Mouse (Mus musculus): ENCODE results near the gene Actl7b. TPM values are rescaled to one million over a fixed set of nuclear protein-coding genes. Genes with fewer than 3 reads are reported as not detected.

The Actl7b gene
- total and polyA plus RNA-seq, 2 experiments from 2014 or later: not detected

DNA sequence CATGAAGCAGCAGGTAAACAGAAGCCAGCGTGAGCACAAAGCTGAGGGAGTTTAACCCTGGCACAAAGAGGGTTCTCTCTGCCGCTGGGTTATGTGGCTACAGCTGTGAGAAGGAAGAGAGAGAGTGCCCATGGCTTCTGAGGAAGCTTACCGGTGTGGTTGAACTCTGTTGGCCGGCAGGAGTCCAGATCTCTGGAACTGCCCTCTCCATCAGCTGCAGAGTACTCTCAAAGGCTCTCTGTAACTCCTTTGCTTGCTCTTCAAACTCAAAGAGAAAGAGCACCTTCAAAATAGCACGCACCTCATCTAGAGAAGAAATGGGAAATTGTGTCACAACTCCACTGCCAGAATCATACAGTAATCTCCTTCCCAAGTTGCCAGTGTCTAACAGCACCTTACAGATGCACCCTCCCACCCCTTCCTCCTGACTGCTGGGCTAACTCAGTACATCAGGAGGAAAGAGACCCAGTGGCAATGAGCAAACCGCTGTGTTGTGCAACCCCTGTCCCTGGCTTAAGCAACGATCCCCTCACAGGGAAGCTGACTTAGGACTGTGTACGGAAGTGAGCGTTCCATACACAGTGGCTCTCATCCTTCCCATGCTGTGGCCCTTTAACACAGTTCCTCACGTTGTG lies 15.8 kb upstream of the Actl7b start:
- Histone ChIP-seq H3K9ac (replicated peaks; ENCODE audit: low read depth, low read length) (no peak overlapping the region), H3K4me3 (ENCODE audit: low read depth, low read length) (no peak overlapping the region), H3K27ac (ENCODE audit: low read depth) (no peak overlapping the region), H3K9me3 (replicated peaks; ENCODE audit: control insufficient read depth, low read length) (no peaks in the 10 kb centered on the region), H3K4me1 (ENCODE audit: control insufficient read depth, insufficient read depth) (no peaks in the 10 kb centered on the region), H3K27me3 (ENCODE audit: control insufficient read depth, insufficient read depth, low read length) (no peaks in the 10 kb centered on the region), H3K36me3 (replicated peaks; ENCODE audit: control insufficient read depth, insufficient read depth, low read length) (peaks cover 84% of the 10 kb centered on the region), H3K4me2 (ENCODE audit: low read depth, low read length) (no peak overlapping the region)
- ATAC-seq (ENCODE audit: insufficient read depth, low read depth) (no peak), DNase-seq (ENCODE audit: low spot score) (no peak)
- no peak for TF ChIP-seq CTCF (IDR thresholded peaks at IDR 0.05; ENCODE audit: low read depth)
- TF ChIP-seq EP300 (IDR thresholded peaks at IDR 0.05; ENCODE audit: low read depth): no peak
- WGBS: 89% methylated on average over 10 of the region's 10 CpGs

DNA sequence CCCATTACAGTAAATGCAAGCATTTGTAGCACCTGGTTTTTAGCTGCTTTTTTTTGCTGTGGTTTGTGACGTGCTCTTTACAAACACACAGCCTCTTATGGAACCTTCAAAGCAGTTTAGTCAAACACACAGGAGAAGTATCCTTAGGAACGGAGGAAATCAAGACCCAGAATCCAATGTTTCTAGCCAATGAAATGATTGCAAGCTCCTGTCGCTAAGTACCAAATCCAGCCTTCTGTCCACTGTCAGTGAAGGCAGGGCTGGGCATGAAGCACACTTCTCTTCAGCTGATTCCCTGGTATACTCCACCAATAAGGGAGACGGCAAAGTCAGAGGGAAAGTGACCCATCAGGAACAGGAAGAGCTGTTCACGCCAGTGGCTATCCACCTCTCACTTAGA lies 14.8 kb upstream of the Actl7b start:
- Histone ChIP-seq H3K27me3 (ENCODE audit: control insufficient read depth, insufficient read depth, low read length) (no peaks in the 10 kb centered on the region), H3K4me3 (ENCODE audit: low read depth, low read length) (no peak overlapping the region), H3K36me3 (replicated peaks; ENCODE audit: control insufficient read depth, insufficient read depth, low read length) (peaks cover 89% of the 10 kb centered on the region), H3K4me2 (ENCODE audit: low read depth, low read length) (no peak overlapping the region), H3K9ac (replicated peaks; ENCODE audit: low read depth, low read length) (no peak overlapping the region), H3K4me1 (ENCODE audit: control insufficient read depth, insufficient read depth) (no peaks in the 10 kb centered on the region), H3K27ac (ENCODE audit: low read depth) (no peak overlapping the region), H3K9me3 (replicated peaks; ENCODE audit: control insufficient read depth, low read length) (no peaks in the 10 kb centered on the region)
- TF ChIP-seq CTCF (IDR thresholded peaks at IDR 0.05; ENCODE audit: low read depth) (no peak), EP300 (IDR thresholded peaks at IDR 0.05; ENCODE audit: low read depth) (no peak)
- ATAC-seq (ENCODE audit: insufficient read depth, low read depth) (no peak), DNase-seq (ENCODE audit: low spot score) (no peak)
- 87% methylated on average over 5 of the region's 5 CpGs for WGBS

DNA sequence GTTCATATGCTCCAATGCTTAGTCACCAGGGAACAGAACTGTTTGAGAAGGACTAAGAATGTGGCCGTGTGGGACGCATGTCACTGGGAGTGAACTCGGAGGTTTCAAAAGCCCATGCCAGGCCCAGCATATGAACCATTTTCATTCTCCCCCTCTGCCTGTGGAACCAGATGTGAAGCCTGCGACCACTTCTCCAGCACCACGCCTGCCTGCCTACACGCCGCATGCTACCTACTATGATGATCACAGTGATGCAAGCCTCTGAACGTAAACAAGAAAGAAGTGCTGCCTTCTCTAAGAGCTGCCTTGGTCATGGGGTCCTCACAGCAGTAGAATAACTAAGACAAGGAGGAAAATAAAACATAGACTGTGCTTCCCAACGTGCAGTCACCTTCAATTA lies 6.2 kb upstream of the Actl7b start:
- H3K4me3 ChIP-seq (ENCODE audit: low read depth, low read length): no peak overlapping the region
- DNase-seq (ENCODE audit: low spot score): no peak
- no peaks in the 10 kb centered on the region for H3K27me3 ChIP-seq (ENCODE audit: control insufficient read depth, insufficient read depth, low read length)
- H3K27ac ChIP-seq (ENCODE audit: low read depth): no peak overlapping the region
- H3K9me3 ChIP-seq (replicated peaks; ENCODE audit: control insufficient read depth, low read length): no peaks in the 10 kb centered on the region
- peaks cover 53% of the 10 kb centered on the region for H3K36me3 ChIP-seq (replicated peaks; ENCODE audit: control insufficient read depth, insufficient read depth, low read length)
- TF ChIP-seq CTCF (IDR thresholded peaks at IDR 0.05; ENCODE audit: low read depth) (no peak), EP300 (IDR thresholded peaks at IDR 0.05; ENCODE audit: low read depth) (no peak)
- H3K4me1 ChIP-seq (ENCODE audit: control insufficient read depth, insufficient read depth): no peaks in the 10 kb centered on the region
- no peak for ATAC-seq (ENCODE audit: insufficient read depth, low read depth)
- no peak overlapping the region for H3K4me2 ChIP-seq (ENCODE audit: low read depth, low read length)
- no peak overlapping the region for H3K9ac ChIP-seq (replicated peaks; ENCODE audit: low read depth, low read length)
- 97% methylated on average over 9 of the region's 9 CpGs for WGBS

DNA sequence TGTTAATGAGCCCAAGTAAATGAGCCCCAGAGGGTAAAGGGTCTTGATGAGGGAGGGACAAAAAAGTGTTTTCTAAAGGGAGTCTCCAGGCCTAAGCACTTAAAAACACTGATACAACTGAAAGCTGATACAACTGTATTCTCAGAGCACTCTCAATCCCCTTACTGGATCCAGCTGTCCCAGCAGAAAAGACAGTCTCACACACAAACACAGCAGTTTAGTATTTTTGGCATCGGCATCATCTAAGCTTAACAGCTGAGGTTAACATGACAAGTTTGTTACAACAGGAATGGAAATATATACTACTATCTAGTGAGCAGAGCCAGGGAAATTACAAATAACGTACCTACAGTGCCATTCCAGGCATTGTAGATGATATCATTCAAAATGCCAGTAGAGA lies 5.1 kb upstream of the Actl7b start:
- 87% methylated on average over 2 of the region's 2 CpGs for WGBS
- H3K9me3 ChIP-seq (replicated peaks; ENCODE audit: control insufficient read depth, low read length): no peaks in the 10 kb centered on the region
- no peak overlapping the region for H3K9ac ChIP-seq (replicated peaks; ENCODE audit: low read depth, low read length)
- no peak for DNase-seq (ENCODE audit: low spot score)
- TF ChIP-seq CTCF (IDR thresholded peaks at IDR 0.05; ENCODE audit: low read depth): no peak
- no peak for TF ChIP-seq EP300 (IDR thresholded peaks at IDR 0.05; ENCODE audit: low read depth)
- H3K4me2 ChIP-seq (ENCODE audit: low read depth, low read length): no peak overlapping the region
- H3K4me1 ChIP-seq (ENCODE audit: control insufficient read depth, insufficient read depth): no peaks in the 10 kb centered on the region
- no peak for ATAC-seq (ENCODE audit: insufficient read depth, low read depth)
- H3K36me3 ChIP-seq (replicated peaks; ENCODE audit: control insufficient read depth, insufficient read depth, low read length): peaks cover 44% of the 10 kb centered on the region
- no peak overlapping the region for H3K4me3 ChIP-seq (ENCODE audit: low read depth, low read length)
- H3K27ac ChIP-seq (ENCODE audit: low read depth): no peak overlapping the region
- H3K27me3 ChIP-seq (ENCODE audit: control insufficient read depth, insufficient read depth, low read length): no peaks in the 10 kb centered on the region

DNA sequence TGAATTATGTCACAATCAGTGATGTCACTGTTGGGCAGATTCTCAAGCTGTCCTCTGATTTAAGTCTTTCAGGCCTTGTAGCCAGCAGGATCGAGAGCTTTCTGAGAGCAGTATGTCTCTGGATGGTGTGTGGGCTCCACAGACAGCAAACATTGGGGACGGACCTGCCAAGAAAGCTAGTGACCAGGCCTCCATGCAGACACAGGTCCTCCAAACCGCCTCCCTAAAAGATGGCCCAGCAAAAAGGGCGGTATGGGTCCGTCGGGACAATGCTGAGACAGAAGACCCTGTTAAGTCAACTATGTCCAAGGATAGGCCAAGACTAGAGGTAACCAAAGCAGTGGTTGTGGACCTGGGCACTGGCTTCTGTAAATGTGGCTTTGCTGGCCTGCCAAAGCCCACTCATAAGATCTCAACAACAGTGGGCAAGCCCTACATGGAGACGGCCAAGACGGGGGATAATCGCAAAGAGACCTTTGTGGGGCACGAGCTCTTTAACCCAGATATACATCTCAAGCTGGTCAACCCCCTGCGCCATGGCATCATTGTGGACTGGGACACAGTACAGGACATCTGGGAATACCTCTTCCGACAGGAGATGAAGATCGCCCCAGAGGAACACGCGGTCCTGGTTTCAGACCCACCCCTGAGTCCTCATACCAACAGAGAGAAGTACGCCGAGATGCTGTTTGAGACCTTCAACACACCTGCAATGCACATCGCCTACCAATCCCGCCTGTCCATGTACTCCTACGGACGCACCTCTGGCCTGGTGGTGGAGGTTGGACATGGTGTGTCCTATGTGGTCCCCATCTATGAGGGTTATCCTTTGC lies 2.3 kb upstream of the Actl7b start, which contains the start of gene Actl7a:
TSS of gene Actl7a (plus strand) at position 51 of the 833 bp plus-strand sequence.
- no peak within 1 kb of the TSS for H3K4me2 ChIP-seq (ENCODE audit: low read depth, low read length)
- H3K27ac ChIP-seq (ENCODE audit: low read depth): no peak within 1 kb of the TSS
- H3K36me3 ChIP-seq (replicated peaks; ENCODE audit: control insufficient read depth, insufficient read depth, low read length): peaks cover 18% of the 10 kb centered on the region
- H3K9me3 ChIP-seq (replicated peaks; ENCODE audit: control insufficient read depth, low read length): no peaks in the 10 kb centered on the region
- H3K4me1 ChIP-seq (ENCODE audit: control insufficient read depth, insufficient read depth): no peaks in the 10 kb centered on the region
- H3K9ac ChIP-seq (replicated peaks; ENCODE audit: low read depth, low read length): no peak within 1 kb of the TSS
- WGBS: 94% methylated on average over 21 of the region's 21 CpGs
- H3K27me3 ChIP-seq (ENCODE audit: control insufficient read depth, insufficient read depth, low read length): no peaks in the 10 kb centered on the region
- H3K4me3 ChIP-seq (ENCODE audit: low read depth, low read length): no peak within 1 kb of the TSS
- DNase-seq (ENCODE audit: low spot score) (no peak), ATAC-seq (ENCODE audit: insufficient read depth, low read depth) (no peak)
- no peak for TF ChIP-seq CTCF (IDR thresholded peaks at IDR 0.05; ENCODE audit: low read depth)
- TF ChIP-seq EP300 (IDR thresholded peaks at IDR 0.05; ENCODE audit: low read depth): no peak
